Mouse (Mus musculus): ENCODE measurements around the gene Gm20388. TPM values are rescaled to one million over a fixed set of nuclear protein-coding genes. Genes with fewer than 3 reads are reported as not detected.

Gene Gm20388
- polyA plus RNA-seq, 1 experiment: not detected

DNA sequence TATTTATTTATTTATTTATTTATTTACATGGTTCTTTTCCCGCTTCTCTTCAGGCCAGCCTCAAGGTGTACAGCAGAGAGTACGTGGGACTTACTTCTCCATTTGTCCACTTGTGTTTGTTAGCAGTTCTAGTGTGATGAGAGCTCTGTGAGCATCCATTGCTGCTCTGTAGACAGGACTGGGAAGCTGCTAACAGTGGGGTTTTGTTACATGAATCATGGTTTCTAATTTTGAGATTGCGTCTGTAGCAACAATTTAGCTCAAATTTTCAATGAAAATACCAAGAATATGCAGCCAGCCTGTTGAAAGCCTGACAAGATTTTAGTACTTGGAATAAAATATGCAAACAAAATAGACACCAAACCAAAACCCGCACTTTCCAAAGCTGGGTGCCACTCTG, 14.8 kb downstream of the Gm20388 start:
- TF ChIP-seq CTCF (IDR thresholded peaks at IDR 0.05; ENCODE audit: insufficient read depth, low read depth, low read length): no peak
- TF ChIP-seq POLR2A (IDR thresholded peaks at IDR 0.05; ENCODE audit: insufficient read depth, low read depth, low read length): no peak
- Histone ChIP-seq H3K27ac (ENCODE audit: insufficient read depth, low read depth, low read length) (no peak overlapping the region), H3K4me3 (ENCODE audit: insufficient read depth, low read depth, low read length) (no peak overlapping the region), H3K4me1 (ENCODE audit: control insufficient read depth, insufficient read depth, low read length) (peaks cover 20% of the 10 kb centered on the region)
- 55% methylated on average over 4 of the region's 4 CpGs for WGBS

DNA sequence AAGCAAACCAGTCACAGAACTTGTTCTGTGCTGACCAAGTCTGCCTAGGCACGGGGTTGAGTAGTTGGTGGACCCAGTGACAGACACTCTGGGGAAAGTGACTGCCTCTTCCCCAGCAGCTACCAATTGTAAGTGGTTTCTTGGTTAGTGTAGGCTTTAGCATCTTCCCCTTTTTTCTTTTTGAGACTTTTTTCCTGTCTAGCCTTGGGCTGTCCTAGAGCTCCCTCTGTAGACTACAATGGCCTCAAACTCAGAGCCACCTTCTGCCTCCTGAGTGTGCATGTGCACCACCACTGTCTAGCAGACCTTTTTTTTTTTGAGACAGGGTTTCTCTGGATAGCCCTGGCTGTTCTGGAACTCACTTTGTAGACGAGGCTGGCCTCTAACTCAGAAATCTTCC, 15.8 kb downstream of the Gm20388 start:
- H3K4me1 ChIP-seq (ENCODE audit: control insufficient read depth, insufficient read depth, low read length): peaks cover 17% of the 10 kb centered on the region
- H3K27ac ChIP-seq (ENCODE audit: insufficient read depth, low read depth, low read length): no peak overlapping the region
- 78% methylated on average over 2 of the region's 2 CpGs for WGBS
- TF ChIP-seq CTCF (IDR thresholded peaks at IDR 0.05; ENCODE audit: insufficient read depth, low read depth, low read length) (no peak), POLR2A (IDR thresholded peaks at IDR 0.05; ENCODE audit: insufficient read depth, low read depth, low read length) (no peak)
- no peak overlapping the region for H3K4me3 ChIP-seq (ENCODE audit: insufficient read depth, low read depth, low read length)

DNA sequence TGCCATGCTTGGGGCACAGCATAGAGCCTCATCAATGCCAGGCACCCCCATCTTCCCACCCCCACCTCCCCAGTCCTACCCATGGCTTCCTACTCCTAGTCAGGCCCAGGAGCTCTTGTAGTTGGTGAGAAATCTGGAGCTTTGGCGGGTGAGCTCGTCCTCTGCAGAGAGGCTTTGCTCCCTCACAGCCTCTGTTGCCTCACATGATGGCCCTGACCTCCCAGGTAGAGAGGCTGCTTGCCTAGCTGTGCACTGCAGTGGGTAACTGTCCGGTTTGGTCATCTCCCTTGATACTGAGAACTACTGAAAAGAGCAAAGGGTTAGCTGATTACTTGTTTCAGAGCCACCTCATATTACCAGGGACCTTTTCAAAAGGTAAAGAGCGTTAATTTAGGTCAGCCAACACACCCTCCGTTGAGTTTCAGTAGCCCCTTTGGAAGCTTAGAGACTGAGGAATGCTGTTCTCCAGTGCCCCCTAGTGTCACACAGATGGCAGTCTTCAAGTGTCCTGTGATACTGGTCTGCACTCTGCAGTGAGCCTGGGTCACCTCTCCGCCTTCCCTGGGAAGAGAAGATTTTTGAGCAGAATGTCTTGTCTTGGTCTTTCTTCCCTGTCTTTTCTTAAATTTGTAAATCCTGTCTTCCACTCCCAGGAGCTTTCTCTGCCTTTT, 16.9 kb downstream of the Gm20388 start:
- H3K4me1 ChIP-seq (ENCODE audit: control insufficient read depth, insufficient read depth, low read length): peaks cover 17% of the 10 kb centered on the region
- H3K27ac ChIP-seq (ENCODE audit: insufficient read depth, low read depth, low read length): no peak overlapping the region
- WGBS: 41% methylated on average over 6 of the region's 6 CpGs
- TF ChIP-seq POLR2A (IDR thresholded peaks at IDR 0.05; ENCODE audit: insufficient read depth, low read depth, low read length): no peak
- TF ChIP-seq CTCF (IDR thresholded peaks at IDR 0.05; ENCODE audit: insufficient read depth, low read depth, low read length): peak; percentile 34
- H3K4me3 ChIP-seq (ENCODE audit: insufficient read depth, low read depth, low read length): no peak overlapping the region

- TF ChIP-seq CTCF (IDR thresholded peaks at IDR 0.05; ENCODE audit: insufficient read depth, low read depth, low read length): no peak
- no peak for TF ChIP-seq POLR2A (IDR thresholded peaks at IDR 0.05; ENCODE audit: insufficient read depth, low read depth, low read length)
- H3K27ac ChIP-seq (ENCODE audit: insufficient read depth, low read depth, low read length): no peak overlapping the region
- peaks cover 14% of the 10 kb centered on the region for H3K4me1 ChIP-seq (ENCODE audit: control insufficient read depth, insufficient read depth, low read length)
- 93% methylated on average over 4 of the region's 4 CpGs for WGBS
- no peak overlapping the region for H3K4me3 ChIP-seq (ENCODE audit: insufficient read depth, low read depth, low read length)
Measured at GRCm38 (mm10) chr8:119931317-119931716, 20.7 kb downstream of the Gm20388 start.

GRCm38 (mm10) chr8:119933681-119934080, 23.0 kb downstream of the Gm20388 start:
- Histone ChIP-seq H3K4me1 (ENCODE audit: control insufficient read depth, insufficient read depth, low read length) (peaks cover 25% of the 10 kb centered on the region), H3K27ac (ENCODE audit: insufficient read depth, low read depth, low read length) (no peak overlapping the region), H3K4me3 (ENCODE audit: insufficient read depth, low read depth, low read length) (no peak overlapping the region)
- WGBS: over 99% methylated on average over 4 of the region's 4 CpGs
- TF ChIP-seq CTCF (IDR thresholded peaks at IDR 0.05; ENCODE audit: insufficient read depth, low read depth, low read length) (no peak), POLR2A (IDR thresholded peaks at IDR 0.05; ENCODE audit: insufficient read depth, low read depth, low read length) (no peak)

DNA sequence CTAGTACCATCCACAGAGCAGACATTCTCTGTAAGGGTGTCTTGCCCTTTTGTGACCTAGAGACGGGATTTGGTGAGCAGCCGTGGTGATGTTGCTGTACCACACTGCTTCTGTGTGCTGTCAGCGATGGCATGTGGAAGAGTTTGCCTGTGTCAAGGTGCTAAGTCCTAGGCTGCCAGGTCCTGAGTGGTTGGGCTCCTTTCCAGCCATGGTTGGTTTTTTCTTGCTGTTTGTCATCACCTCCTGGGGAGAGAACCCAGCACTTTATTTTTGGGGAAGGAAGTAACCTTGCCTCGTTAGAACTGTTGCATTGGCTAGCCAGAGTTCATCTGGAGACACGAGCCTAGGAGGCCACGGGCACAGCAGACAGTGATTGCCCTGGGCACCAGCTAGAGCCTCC, 24.9 kb downstream of the Gm20388 start:
- TF ChIP-seq CTCF (IDR thresholded peaks at IDR 0.05; ENCODE audit: insufficient read depth, low read depth, low read length) (no peak), POLR2A (IDR thresholded peaks at IDR 0.05; ENCODE audit: insufficient read depth, low read depth, low read length) (no peak)
- Histone ChIP-seq H3K27ac (ENCODE audit: insufficient read depth, low read depth, low read length) (no peak overlapping the region), H3K4me1 (ENCODE audit: control insufficient read depth, insufficient read depth, low read length) (peaks cover 25% of the 10 kb centered on the region), H3K4me3 (ENCODE audit: insufficient read depth, low read depth, low read length) (no peak overlapping the region)
- 55% methylated on average over 6 of the region's 6 CpGs for WGBS

DNA sequence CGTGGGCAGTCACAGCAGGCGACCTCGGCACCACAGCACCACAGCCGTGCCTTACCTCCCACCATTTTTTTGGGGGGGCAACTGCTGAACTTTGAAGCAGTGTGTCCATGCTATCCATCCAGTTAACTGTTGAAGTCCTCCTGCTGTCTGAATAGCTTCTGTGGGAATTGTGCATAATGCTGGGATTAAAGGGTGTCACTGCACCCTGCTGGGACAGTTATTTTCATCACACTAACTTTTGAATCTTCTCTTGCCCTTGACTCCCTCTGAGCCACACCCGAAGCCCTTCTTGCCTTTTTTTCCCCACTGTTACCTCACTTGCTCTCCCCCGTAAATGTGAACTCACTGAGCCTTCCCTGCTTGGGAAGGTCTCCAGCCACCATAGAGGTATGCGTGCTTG, 27.8 kb downstream of the Gm20388 start:
- TF ChIP-seq POLR2A (IDR thresholded peaks at IDR 0.05; ENCODE audit: insufficient read depth, low read depth, low read length): no peak
- TF ChIP-seq CTCF (IDR thresholded peaks at IDR 0.05; ENCODE audit: insufficient read depth, low read depth, low read length): no peak
- Histone ChIP-seq H3K27ac (ENCODE audit: insufficient read depth, low read depth, low read length) (no peak overlapping the region), H3K4me1 (ENCODE audit: control insufficient read depth, insufficient read depth, low read length) (peaks cover 32% of the 10 kb centered on the region), H3K4me3 (ENCODE audit: insufficient read depth, low read depth, low read length) (no peak overlapping the region)
- 66% methylated on average over 7 of the region's 7 CpGs for WGBS

DNA sequence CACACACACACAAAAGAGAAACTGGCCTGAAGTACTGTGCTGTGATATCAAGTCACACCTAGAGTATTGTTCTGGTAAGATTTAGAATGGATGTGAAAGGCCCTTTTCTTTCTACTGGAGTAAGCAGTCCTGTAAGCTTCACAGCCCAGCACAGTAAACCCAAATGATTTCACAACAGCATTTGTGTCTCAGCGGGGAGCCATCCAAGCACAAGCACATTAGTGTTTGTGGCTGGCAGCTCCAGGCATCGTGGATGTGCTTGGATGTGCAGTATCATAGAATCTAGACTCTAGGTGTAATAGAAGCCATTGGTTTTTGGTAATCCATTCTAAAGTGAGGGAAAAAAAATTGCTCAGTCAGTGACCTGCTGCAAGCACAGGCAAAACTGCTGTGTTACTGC, 28.7 kb downstream of the Gm20388 start:
- Histone ChIP-seq H3K27ac (ENCODE audit: insufficient read depth, low read depth, low read length) (no peak overlapping the region), H3K4me1 (ENCODE audit: control insufficient read depth, insufficient read depth, low read length) (peaks cover 32% of the 10 kb centered on the region), H3K4me3 (ENCODE audit: insufficient read depth, low read depth, low read length) (no peak overlapping the region)
- no peak for TF ChIP-seq CTCF (IDR thresholded peaks at IDR 0.05; ENCODE audit: insufficient read depth, low read depth, low read length)
- TF ChIP-seq POLR2A (IDR thresholded peaks at IDR 0.05; ENCODE audit: insufficient read depth, low read depth, low read length): no peak
- WGBS: 40% methylated on average over 2 of the region's 2 CpGs

- no peak overlapping the region for H3K27ac ChIP-seq (ENCODE audit: insufficient read depth, low read depth, low read length)
- 88% methylated on average over 18 of the region's 18 CpGs for WGBS
- peaks cover 27% of the 10 kb centered on the region for H3K4me1 ChIP-seq (ENCODE audit: control insufficient read depth, insufficient read depth, low read length)
- TF ChIP-seq CTCF (IDR thresholded peaks at IDR 0.05; ENCODE audit: insufficient read depth, low read depth, low read length) (no peak), POLR2A (IDR thresholded peaks at IDR 0.05; ENCODE audit: insufficient read depth, low read depth, low read length) (no peak)
- H3K4me3 ChIP-seq (ENCODE audit: insufficient read depth, low read depth, low read length): no peak overlapping the region
Measured at GRCm38 (mm10) chr8:119941471-119941870, 30.8 kb downstream of the Gm20388 start.

Measured in olfactory bulb, adult 2 months (tissue).